Mouse (Mus musculus): Measurements from ENCODE around the gene Olfr1166. TPM values are rescaled to one million over a fixed set of nuclear protein-coding genes. Genes with fewer than 3 reads are reported as not detected.
"Not testable (repeated sequence)": the region's sequence is repeated elsewhere in the genome, so short reads cannot be mapped to it uniquely, and the experiment has no call there.

Olfr1166 gene
- polyA plus RNA-seq (2012; ENCODE audit: insufficient read depth, low replicate concordance): not detected in 2 replicates

- no peak within 1 kb of the TSS for H3K4me3 ChIP-seq (replicated peaks)
- H3K36me3 ChIP-seq (replicated peaks; ENCODE audit: low read length): no peaks in the 10 kb centered on the region
- no peak for TF ChIP-seq FLI1 (IDR thresholded peaks at IDR 0.05; ENCODE audit: low read length)
- no peak for TF ChIP-seq GATA1 (IDR thresholded peaks at IDR 0.05; ENCODE audit: borderline replicate concordance, low read length)
- H3K9me3 ChIP-seq: no peaks in the 10 kb centered on the region
- H3K27me3 ChIP-seq (replicated peaks): no peaks in the 10 kb centered on the region
- H3K4me1 ChIP-seq: no peaks in the 10 kb centered on the region
These were observed at the start of gene Olfr1166 for GRCm38 (mm10) chr2:88128172-88128571. TSS of gene Olfr1166 (minus strand) at chr2:88128272.

GRCm38 (mm10) chr2:88155093-88155492 is 27.0 kb upstream of the Olfr1166 start, which contains the start of gene Olfr1167:
TSS of gene Olfr1167 (minus strand) at chr2:88155193.
- H3K27me3 ChIP-seq (replicated peaks); H3K4me3 ChIP-seq (replicated peaks); H3K4me1 ChIP-seq; H3K9me3 ChIP-seq; H3K36me3 ChIP-seq (replicated peaks; ENCODE audit: low read length): not testable (repeated sequence)

GRCm38 (mm10) chr2:88093866-88094265 is 34.2 kb downstream of the Olfr1166 start, which contains the start of gene Olfr1164:
TSS of gene Olfr1164 (minus strand) at chr2:88093966.
- TF ChIP-seq FLI1 (IDR thresholded peaks at IDR 0.05; ENCODE audit: low read length) (no peak), GATA1 (IDR thresholded peaks at IDR 0.05; ENCODE audit: borderline replicate concordance, low read length) (no peak)
- Histone ChIP-seq H3K27me3 (replicated peaks) (no peaks in the 10 kb centered on the region), H3K4me1 (no peaks in the 10 kb centered on the region)

More at GRCm38 (mm10) chr2:88093866-88094265, 34.2 kb downstream of the Olfr1166 start, which contains the start of gene Olfr1164:
- Histone ChIP-seq H3K36me3 (replicated peaks; ENCODE audit: low read length) (no peaks in the 10 kb centered on the region), H3K9me3 (no peaks in the 10 kb centered on the region), H3K4me3 (replicated peaks) (no peak within 1 kb of the TSS)

Other genes with a start within 250 kb of the Olfr1166 start
- gene Olfr1153, start 233.3 kb downstream of the Olfr1166 start, polyA plus RNA-seq (2012; ENCODE audit: insufficient read depth, low replicate concordance): not detected in 2 replicates
- gene Olfr1154, start 223.1 kb downstream of the Olfr1166 start, polyA plus RNA-seq (2012; ENCODE audit: insufficient read depth, low replicate concordance): not detected in 2 replicates
- gene Olfr1155, start 183.1 kb downstream of the Olfr1166 start, polyA plus RNA-seq (2012; ENCODE audit: insufficient read depth, low replicate concordance): not detected in 2 replicates
- gene Olfr1156, start 175.2 kb downstream of the Olfr1166 start, polyA plus RNA-seq (2012; ENCODE audit: insufficient read depth, low replicate concordance): not detected in 2 replicates
- not detected in 2 replicates for gene Olfr1157, start 160.0 kb downstream of the Olfr1166 start, polyA plus RNA-seq (2012; ENCODE audit: insufficient read depth, low replicate concordance)
- gene Olfr74, start 153.6 kb downstream of the Olfr1166 start, polyA plus RNA-seq (2012; ENCODE audit: insufficient read depth, low replicate concordance): not detected in 2 replicates
- not detected in 2 replicates for gene Olfr1158, start 138.2 kb downstream of the Olfr1166 start, polyA plus RNA-seq (2012; ENCODE audit: insufficient read depth, low replicate concordance)
- not detected in 2 replicates for gene Olfr1160, start 120.0 kb downstream of the Olfr1166 start, polyA plus RNA-seq (2012; ENCODE audit: insufficient read depth, low replicate concordance)
- gene Olfr1161, start 105.5 kb downstream of the Olfr1166 start, polyA plus RNA-seq (2012; ENCODE audit: insufficient read depth, low replicate concordance): not detected in 2 replicates
- gene Olfr73, start 90.6 kb downstream of the Olfr1166 start, polyA plus RNA-seq (2012; ENCODE audit: insufficient read depth, low replicate concordance): not detected in 2 replicates
- not detected in 2 replicates for gene Olfr1162, start 77.1 kb downstream of the Olfr1166 start, polyA plus RNA-seq (2012; ENCODE audit: insufficient read depth, low replicate concordance)
- gene Olfr1163, start 56.4 kb downstream of the Olfr1166 start, polyA plus RNA-seq (2012; ENCODE audit: insufficient read depth, low replicate concordance): not detected in 2 replicates
- not detected in 2 replicates for gene Olfr1164, start 34.3 kb downstream of the Olfr1166 start, polyA plus RNA-seq (2012; ENCODE audit: insufficient read depth, low replicate concordance)
- gene Olfr1167, start 26.9 kb upstream of the Olfr1166 start, polyA plus RNA-seq (2012; ENCODE audit: insufficient read depth, low replicate concordance): not detected in 2 replicates
- gene Olfr1168, start 53.6 kb upstream of the Olfr1166 start, polyA plus RNA-seq (2012; ENCODE audit: insufficient read depth, low replicate concordance): not detected in 2 replicates
- not detected in 2 replicates for gene Olfr1170, start 100.1 kb upstream of the Olfr1166 start, polyA plus RNA-seq (2012; ENCODE audit: insufficient read depth, low replicate concordance)
- gene Olfr1173, start 151.6 kb upstream of the Olfr1166 start, polyA plus RNA-seq (2012; ENCODE audit: insufficient read depth, low replicate concordance): not detected in 2 replicates
- not detected in 2 replicates for gene Olfr1174-ps, start 186.9 kb upstream of the Olfr1166 start, polyA plus RNA-seq (2012; ENCODE audit: insufficient read depth, low replicate concordance)
- not detected in 2 replicates for gene Olfr1175-ps, start 198.9 kb upstream of the Olfr1166 start, polyA plus RNA-seq (2012; ENCODE audit: insufficient read depth, low replicate concordance)
- not detected in 2 replicates for gene Olfr1176, start 208.4 kb upstream of the Olfr1166 start, polyA plus RNA-seq (2012; ENCODE audit: insufficient read depth, low replicate concordance)
- not detected in 2 replicates for gene Olfr1177-ps, start 218.2 kb upstream of the Olfr1166 start, polyA plus RNA-seq (2012; ENCODE audit: insufficient read depth, low replicate concordance)